Mouse (Mus musculus) kidney, embryonic 16.5 days (tissue): Measurements from ENCODE around the gene Rai14. TPM values are rescaled to one million over a fixed set of nuclear protein-coding genes. Genes with fewer than 3 reads are reported as not detected.

Experiments
- ATAC-seq: fragments of 200-750 bp; cut with Nextera tagmentation; 2 replicates; pipeline ENCODE4 v1.8.0; 2017; ENCODE audit warnings: moderate TSS enrichment; ENCODE audit not compliant: low FRiP score, low TSS enrichment
- H3K27ac ChIP-seq: fragments of 300-500 bp; sonication (generic); 2 replicates; pipeline ENCODE4 v1.5.1; 2014; ENCODE audit warnings: low read length
- H3K27me3 ChIP-seq: fragments of 300-500 bp; sonication (generic); 2 replicates; pipeline ENCODE4 v1.6.1; 2014; ENCODE audit warnings: low read length, control low read depth, mixed read lengths; ENCODE audit not compliant: insufficient read depth
- H3K36me3 ChIP-seq: fragments of 300-500 bp; sonication (generic); 2 replicates; pipeline ENCODE4 v1.6.1; 2014; ENCODE audit warnings: low read length, control low read depth, mixed read lengths; ENCODE audit not compliant: insufficient read depth
- H3K4me1 ChIP-seq: fragments of 300-500 bp; sonication (generic); 2 replicates; pipeline ENCODE4 v1.6.1; 2014; ENCODE audit warnings: low read length, control low read depth, mixed read lengths; ENCODE audit not compliant: insufficient read depth
- H3K4me2 ChIP-seq: fragments of 300-500 bp; sonication (generic); replicated peaks from 2 replicates; pipeline ENCODE4 v1.6.1; 2014; ENCODE audit warnings: low read depth, low read length
- H3K4me3 ChIP-seq: fragments of 300-500 bp; sonication (generic); 2 replicates; pipeline ENCODE4 v1.5.1; 2014; ENCODE audit warnings: mild to moderate bottlenecking, low read length
- H3K9ac ChIP-seq: fragments of 300-500 bp; sonication (generic); replicated peaks from 2 replicates; pipeline ENCODE4 v1.6.1; 2014; ENCODE audit warnings: low read length
- H3K9me3 ChIP-seq: fragments of 300-500 bp; sonication (generic); 2 replicates; pipeline ENCODE4 v1.6.1; 2016; ENCODE audit warnings: low read length, control low read depth
- WGBS: fragments of 180-500 bp; shearing (Covaris S2); extraction: QIAGEN DNeasy Blood & Tissue Kit; methylation state at CpG from one replicate; pipeline ENCODE4 v1.1.7; 2014; 5-methylcytosine and 5-hydroxymethylcytosine counted together
- polyA plus RNA-seq: library from polyadenylated mRNA; unstranded; fragments of >200 nt; fragmentation: Nextera tagmentation; extraction: Ambion mirVana; gene quantifications from 2 replicates; pipeline ENCODE4 v1.2.1, GENCODE M21; 2015

The Rai14 gene
- polyA plus RNA-seq, 1 experiment from 2014 or later = 60.6 TPM

- no peak overlapping the region for H3K4me3 ChIP-seq
- H3K27ac ChIP-seq = no peak overlapping the region
- no peaks in the 10 kb centered on the region for H3K27me3 ChIP-seq
- ATAC-seq = no peak
- H3K9me3 ChIP-seq = peaks cover 6% of the 10 kb centered on the region
- H3K36me3 ChIP-seq = peaks cover 15% of the 10 kb centered on the region
- H3K4me1 ChIP-seq = 0 out of 2 replicates have a peak, but pooled peaks cover 9% of the 10 kb centered on the region
- H3K9ac ChIP-seq = no peak overlapping the region
- 71% methylated on average over 2 of the region's 2 CpGs for WGBS
- H3K4me2 ChIP-seq = no peak overlapping the region
These were observed 96.1 kb downstream of the Rai14 start for GRCm38 (mm10) chr15:10618276-10618675.

GRCm38 (mm10) chr15:10616001-10616400 is 98.4 kb downstream of the Rai14 start:
- Histone ChIP-seq H3K9me3 (peaks cover 6% of the 10 kb centered on the region), H3K36me3 (peaks cover 15% of the 10 kb centered on the region), H3K4me3 (no peak overlapping the region), H3K27ac (no peak overlapping the region; the same call in 1 of the 2 replicates), H3K9ac (no peak overlapping the region), H3K4me1 (0 out of 2 replicates have a peak, but pooled peaks cover 5% of the 10 kb centered on the region), H3K4me2 (no peak overlapping the region), H3K27me3 (no peaks in the 10 kb centered on the region)
- ATAC-seq = peak; percentile 41; the same call in 1 of the 2 replicates
- 48% methylated on average over 6 of the region's 6 CpGs for WGBS

GRCm38 (mm10) chr15:10611040-10611439 is 103.4 kb downstream of the Rai14 start:
- H3K36me3 ChIP-seq = peaks cover 20% of the 10 kb centered on the region
- WGBS = 85% methylated on average over 9 of the region's 9 CpGs
- no peak overlapping the region for H3K9ac ChIP-seq
- no peaks in the 10 kb centered on the region for H3K27me3 ChIP-seq
- no peak overlapping the region for H3K4me2 ChIP-seq
- peaks cover 5% of the 10 kb centered on the region; the same call in 1 of the 2 replicates for H3K4me1 ChIP-seq
- H3K9me3 ChIP-seq = no peaks in the 10 kb centered on the region
- no peak overlapping the region for H3K27ac ChIP-seq
- H3K4me3 ChIP-seq = no peak overlapping the region
- ATAC-seq = no peak

- Histone ChIP-seq H3K9me3 (peaks cover 4% of the 10 kb centered on the region), H3K4me1 (no peaks in the 10 kb centered on the region; the same call in 1 of the 2 replicates), H3K4me3 (no peak overlapping the region), H3K36me3 (peaks cover 39% of the 10 kb centered on the region), H3K4me2 (no peak overlapping the region), H3K27me3 (no peaks in the 10 kb centered on the region), H3K27ac (no peak overlapping the region), H3K9ac (no peak overlapping the region)
- no peak for ATAC-seq
- WGBS = 89% methylated on average over 4 of the region's 4 CpGs
These were observed 105.3 kb downstream of the Rai14 start for GRCm38 (mm10) chr15:10609107-10609506.

- Histone ChIP-seq H3K4me2 (no peak overlapping the region), H3K27me3 (no peaks in the 10 kb centered on the region), H3K9me3 (peaks cover 9% of the 10 kb centered on the region), H3K27ac (no peak overlapping the region), H3K9ac (no peak overlapping the region), H3K4me3 (no peak overlapping the region), H3K36me3 (peaks cover 44% of the 10 kb centered on the region), H3K4me1 (no peaks in the 10 kb centered on the region; the same call in 1 of the 2 replicates)
- no peak for ATAC-seq
- 49% methylated on average over 6 of the region's 6 CpGs for WGBS
These were observed 105.8 kb downstream of the Rai14 start for GRCm38 (mm10) chr15:10608508-10609098.

GRCm38 (mm10) chr15:10599413-10599812 is 115.0 kb downstream of the Rai14 start:
- Histone ChIP-seq H3K9me3 (peaks cover 6% of the 10 kb centered on the region; the same call in 1 of the 2 replicates), H3K36me3 (peaks cover 9% of the 10 kb centered on the region), H3K27ac (peak overlapping the region; percentile 60), H3K4me1 (peaks cover 5% of the 10 kb centered on the region), H3K4me2 (no peak overlapping the region), H3K9ac (no peak overlapping the region), H3K4me3 (no peak overlapping the region), H3K27me3 (no peaks in the 10 kb centered on the region)
- no peak for ATAC-seq
- WGBS = 83% methylated on average over 7 of the region's 7 CpGs

- Histone ChIP-seq H3K9me3 (0 out of 2 replicates have a peak, but pooled peaks cover under 1% of the 10 kb centered on the region), H3K27ac (peak overlapping the region; percentile 40; the same call in 1 of the 2 replicates), H3K4me3 (no peak overlapping the region), H3K4me1 (peaks cover 5% of the 10 kb centered on the region), H3K27me3 (no peaks in the 10 kb centered on the region), H3K36me3 (no peaks in the 10 kb centered on the region; the same call in 1 of the 2 replicates), H3K9ac (no peak overlapping the region), H3K4me2 (no peak overlapping the region)
- ATAC-seq = peak; percentile 67; the same call in 1 of the 2 replicates
- WGBS = 75% methylated on average over 16 of the region's 16 CpGs
These were observed 115.9 kb downstream of the Rai14 start for GRCm38 (mm10) chr15:10598259-10599225.

GRCm38 (mm10) chr15:10596871-10597270 is 117.6 kb downstream of the Rai14 start:
- Histone ChIP-seq H3K4me2 (no peak overlapping the region), H3K36me3 (peaks cover 3% of the 10 kb centered on the region; the same call in 1 of the 2 replicates), H3K4me3 (no peak overlapping the region), H3K4me1 (peaks cover 5% of the 10 kb centered on the region), H3K9me3 (no peaks in the 10 kb centered on the region), H3K9ac (no peak overlapping the region), H3K27ac (no peak overlapping the region), H3K27me3 (no peaks in the 10 kb centered on the region)
- WGBS = 84% methylated on average over 9 of the region's 9 CpGs
- no peak for ATAC-seq

- Histone ChIP-seq H3K36me3 (peaks cover 3% of the 10 kb centered on the region; the same call in 1 of the 2 replicates), H3K9me3 (no peaks in the 10 kb centered on the region), H3K4me2 (no peak overlapping the region), H3K9ac (no peak overlapping the region), H3K4me3 (no peak overlapping the region), H3K27me3 (no peaks in the 10 kb centered on the region), H3K4me1 (peaks cover 5% of the 10 kb centered on the region), H3K27ac (no peak overlapping the region)
- 78% methylated on average over 6 of the region's 6 CpGs for WGBS
- no peak for ATAC-seq
These were observed 119.0 kb downstream of the Rai14 start for GRCm38 (mm10) chr15:10595408-10595807.
